Mouse (Mus musculus) adrenal gland, adult (tissue): ENCODE measurements at regions not wholly inside any gene's neighbourhood (a gene's known extent, or its start where the extent isn't known, plus 50 kb on each side); places are given as distances from the start of the nearest gene placed in this dataset.

Source experiments
- DNase-seq, 2 experiments: peaks; one replicate each; pipeline ENCODE4 v3.0.0; 2022 to 2023; ENCODE audit warnings: low spot score in 1 of 2; ENCODE audit not compliant: inconsistent age in 2 of 2

DNA sequence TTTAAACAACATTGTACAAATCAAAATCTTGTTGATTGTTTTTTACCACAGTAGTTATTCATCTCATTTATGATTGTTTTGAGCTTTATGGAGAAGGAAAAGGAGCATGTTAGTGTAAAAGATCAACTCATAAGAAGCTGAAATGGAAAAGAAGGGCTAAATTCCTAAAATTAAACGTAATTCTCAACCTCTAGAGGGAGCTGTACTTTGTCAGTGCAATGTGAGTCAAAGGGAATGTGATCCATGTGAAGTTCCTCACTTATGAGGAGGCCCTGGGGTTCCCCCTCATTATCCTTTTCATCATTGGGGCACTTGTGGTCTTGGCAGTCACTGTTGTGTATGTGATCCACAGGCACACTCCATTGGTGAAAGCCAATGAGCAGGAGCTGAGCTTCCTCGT, 54.0 kb upstream of the Vmn2r7 start:
- DNase-seq = no peak

DNA sequence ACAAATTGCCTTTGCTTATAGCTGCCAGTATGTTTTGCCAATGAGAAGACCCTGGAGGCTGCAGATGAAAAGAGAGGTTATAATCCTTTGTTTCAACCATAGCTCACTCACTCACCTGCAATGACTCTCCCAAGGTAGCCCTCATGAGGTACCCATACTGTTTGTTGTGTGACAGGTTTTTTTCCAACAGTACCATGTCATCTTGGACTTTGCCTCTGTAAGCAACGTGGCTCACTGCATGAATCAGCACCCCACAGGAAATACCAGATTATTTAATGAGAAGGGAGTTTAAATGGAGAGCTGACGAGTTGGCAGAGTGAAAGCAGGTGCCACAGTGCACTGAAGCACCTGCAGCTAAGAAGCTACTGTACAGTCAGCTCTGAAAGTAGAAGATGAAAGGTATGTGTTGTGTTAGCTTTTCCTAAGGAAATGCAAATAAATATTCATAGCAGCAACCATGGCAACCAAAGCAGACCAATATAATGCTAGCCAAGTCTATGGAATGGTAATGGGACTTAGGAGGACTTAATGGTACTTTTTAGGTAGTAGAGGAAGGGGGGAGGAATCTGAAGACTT, 56.8 kb upstream of the Vmn2r7 start:
- DNase-seq = no peak

DNA sequence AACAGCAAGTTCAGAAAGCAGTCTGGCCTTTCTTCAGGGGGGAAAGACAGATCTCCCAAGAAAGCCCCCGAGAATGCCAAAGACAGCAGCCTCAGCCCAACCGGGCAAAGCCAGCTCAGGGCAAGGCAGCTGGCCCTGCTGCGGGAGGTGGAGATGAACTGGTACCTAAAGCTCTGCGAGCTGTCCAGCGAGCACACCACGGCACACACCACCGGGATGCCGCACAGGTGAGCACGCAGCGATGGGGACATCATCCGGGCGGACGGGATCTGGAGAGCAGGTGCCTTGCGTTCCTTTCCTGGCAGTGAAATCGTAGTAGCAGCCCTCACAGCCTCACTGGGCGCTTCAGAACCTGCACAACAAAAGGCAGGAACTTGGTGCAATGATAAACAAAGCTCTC, 104.7 kb upstream of the Vmn2r7 start:
- DNase-seq = no peak

DNA sequence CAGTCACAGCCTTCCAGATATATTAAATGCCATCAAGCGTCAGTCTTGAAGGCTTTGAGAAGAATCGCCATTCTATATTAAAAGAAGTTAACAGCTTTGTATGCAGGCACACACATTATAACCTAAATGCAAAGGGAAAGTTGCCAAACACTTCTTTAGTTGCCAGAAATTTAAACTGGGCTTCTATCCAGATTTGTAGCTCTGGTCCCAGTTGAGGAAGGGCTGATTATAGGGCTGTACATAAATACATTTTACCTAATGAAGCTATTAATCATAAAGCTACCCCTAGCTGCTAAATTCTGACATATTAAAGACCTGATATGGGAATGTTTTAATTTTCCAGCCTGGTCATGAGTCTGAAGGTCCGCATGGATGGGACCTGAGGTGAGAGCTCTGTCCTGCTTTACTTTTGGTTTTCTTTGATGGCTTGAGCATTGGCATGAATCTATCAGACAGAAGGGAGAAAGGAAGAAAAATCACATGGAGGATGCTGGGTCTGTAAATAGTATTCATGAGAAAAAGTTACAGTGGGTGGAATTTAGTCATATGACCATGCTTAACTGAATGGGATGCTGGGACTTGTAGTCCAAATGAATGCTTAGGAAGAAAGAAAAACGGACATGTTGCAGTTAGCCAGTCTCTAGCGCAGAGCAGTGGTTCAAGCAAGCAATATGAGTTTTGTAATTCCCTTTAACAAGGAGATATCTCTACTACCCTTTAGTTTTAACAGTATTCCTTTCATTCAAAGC, 120.3 kb upstream of the Vmn2r7 start:
- no peak for DNase-seq

DNA sequence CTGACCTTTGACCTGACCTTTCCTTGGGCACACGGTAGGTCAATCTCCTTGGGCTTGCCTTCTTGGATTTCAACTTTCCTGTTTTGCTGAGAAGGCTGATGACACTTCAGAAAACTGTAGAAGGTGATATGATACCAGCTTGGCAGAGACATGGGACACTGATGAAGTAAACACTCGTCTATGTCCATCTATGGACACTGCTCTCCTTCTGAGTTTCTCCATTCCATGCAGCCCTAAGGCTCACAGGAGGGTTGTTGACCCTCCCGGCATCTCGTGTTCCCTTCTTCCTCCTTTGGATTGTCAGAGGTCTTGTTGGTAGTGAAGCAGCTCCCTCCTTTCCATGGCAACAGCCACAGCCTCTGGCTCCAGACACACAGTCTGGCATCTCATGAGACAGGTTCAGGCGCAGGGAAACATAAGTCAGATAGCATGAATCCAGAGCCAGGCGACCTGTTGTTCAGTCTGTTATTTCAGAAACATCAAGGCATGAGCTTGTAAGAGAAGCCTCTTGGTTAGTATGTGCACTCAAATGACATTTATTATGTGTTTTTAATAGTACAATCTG, 120.9 kb upstream of the Vmn2r7 start:
- no peak for DNase-seq

DNA sequence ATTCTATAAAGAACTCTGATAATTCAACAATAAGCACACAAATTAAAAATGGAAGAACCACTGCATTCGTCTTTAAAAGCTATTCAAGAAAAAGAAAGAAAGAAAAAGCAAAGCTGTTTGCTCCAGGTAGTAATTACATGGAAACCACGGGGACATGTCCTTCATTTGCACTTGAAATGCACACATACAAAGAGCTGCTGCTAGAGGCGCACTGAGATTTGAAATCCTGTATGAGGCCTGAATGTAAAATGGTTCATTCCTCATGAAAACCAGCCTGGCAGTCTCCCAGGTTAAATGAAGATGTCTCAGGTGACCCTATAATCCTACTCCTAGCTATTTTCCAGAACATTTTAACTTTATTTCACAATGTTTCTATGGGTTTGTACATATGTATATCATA, 123.7 kb upstream of the Vmn2r7 start:
- DNase-seq = peak in 1 of 2 experiments; percentile 2

DNA sequence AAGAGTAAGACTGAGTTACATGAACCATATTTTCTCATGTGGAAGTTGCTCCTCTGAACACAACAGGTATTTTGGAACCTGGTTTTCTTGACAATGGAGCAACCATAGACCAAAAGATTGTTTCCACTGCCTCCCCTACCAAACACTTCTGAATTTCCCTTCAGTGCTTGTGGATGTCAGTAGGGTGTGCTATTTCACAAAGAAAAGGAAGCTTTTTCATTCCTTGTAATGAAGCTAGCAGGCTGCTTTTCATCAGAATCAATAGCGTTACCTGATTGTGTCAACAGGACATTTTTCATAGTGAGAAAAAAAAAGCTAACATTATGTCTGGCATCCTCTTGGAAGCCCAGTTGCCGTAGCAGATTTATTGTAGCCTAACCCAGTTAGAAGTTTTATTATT, 124.8 kb upstream of the Kcnab1 start:
- DNase-seq = no peak

DNA sequence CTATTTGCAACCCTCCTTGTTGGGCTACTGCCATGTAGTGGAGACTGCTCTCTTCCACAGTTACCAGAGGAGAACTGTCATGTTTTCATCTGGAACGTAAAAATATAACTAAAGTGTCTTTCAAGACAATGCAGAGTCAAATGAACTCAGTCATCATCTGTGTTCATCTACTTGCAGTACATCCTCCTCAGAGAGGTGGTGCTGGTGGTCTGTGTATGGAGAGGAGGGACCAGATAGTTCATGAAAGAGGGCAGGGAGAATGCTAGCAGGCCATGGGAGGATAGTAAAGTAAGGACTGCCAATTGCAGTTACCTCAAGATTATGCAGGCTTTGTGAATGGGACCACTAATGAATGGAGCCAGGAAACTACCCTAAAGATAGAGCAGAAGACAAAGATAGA, 121.5 kb upstream of the Kcnab1 start:
- DNase-seq = peak in 1 of 2 experiments; percentile 18

DNA sequence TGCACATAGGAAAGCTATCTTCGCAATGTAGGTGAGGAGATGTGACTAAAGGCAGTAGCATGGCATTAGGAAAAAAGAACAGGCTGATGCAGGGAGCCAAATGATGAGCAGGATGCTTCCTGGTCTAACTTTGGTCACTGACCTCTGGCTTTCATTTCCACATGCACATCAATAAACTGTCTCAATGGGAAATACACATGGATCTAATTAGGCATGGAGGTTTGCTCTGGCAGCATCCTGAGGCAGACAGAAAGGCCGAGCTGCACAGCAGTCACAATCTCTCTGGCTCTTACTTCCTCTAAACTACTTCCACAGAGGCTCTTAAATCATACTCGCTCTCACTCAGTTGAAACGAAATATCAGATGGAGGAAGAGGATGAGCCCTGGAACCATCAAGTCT, 112.7 kb upstream of the Kcnab1 start:
- DNase-seq = peak in 1 of 2 experiments; percentile 11

DNA sequence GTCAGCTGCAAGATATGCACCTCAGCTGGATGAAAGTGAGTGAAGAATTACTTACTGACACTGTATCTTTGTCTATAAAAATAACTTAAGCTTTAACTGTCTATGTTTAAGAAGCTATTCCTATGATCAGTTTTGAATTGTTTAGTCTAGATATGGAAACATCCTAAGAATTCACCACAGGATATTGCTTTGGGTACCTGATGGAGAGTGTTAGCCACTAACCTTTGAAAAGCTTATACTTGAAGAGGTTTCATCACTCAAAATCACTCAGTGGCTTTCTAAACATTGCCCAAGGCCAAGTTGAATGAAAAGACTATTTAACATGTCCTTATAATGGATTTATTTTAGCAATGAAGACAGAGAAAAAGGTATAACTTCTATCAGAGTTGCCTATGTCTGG, 111.6 kb upstream of the Kcnab1 start:
- no peak for DNase-seq

DNA sequence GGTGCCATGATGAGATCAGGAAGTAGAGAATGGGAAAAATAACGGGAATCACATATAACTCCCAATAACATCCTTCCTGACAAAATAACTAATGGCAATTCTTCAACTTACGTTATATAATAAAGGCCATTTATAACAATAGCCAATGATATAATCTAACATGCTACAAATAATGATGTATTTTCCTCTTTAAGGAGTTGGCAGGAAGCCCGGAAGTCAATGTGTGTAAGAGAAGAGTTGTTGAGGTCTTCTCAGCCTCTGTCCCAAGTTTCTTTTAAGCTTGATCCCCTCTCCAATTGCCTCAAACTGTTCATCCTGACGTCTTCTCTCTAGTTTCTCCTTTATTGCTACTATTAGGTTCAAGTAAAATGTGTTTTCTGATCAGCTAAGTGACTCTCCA, 108.1 kb upstream of the Kcnab1 start:
- no peak for DNase-seq

DNA sequence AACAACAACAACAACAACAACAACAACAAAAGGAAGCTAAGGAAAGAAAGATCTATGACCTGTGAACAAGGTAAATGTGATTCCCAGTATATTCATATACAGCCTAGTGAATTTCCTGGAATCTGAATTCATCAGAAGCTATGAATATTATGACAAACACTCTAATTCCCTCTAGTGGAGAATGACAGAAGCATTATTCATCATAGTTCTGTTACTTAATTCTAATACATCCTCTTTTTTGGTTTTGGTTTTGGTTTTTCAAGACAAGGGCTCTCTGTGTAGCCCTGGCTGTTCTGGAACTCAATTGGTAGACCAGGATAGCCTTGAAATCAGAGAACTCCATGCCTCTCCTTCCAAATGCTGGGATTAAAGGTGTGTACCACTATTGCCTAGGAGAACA, 106.6 kb upstream of the Kcnab1 start:
- DNase-seq = peak in 1 of 2 experiments; percentile 8

DNA sequence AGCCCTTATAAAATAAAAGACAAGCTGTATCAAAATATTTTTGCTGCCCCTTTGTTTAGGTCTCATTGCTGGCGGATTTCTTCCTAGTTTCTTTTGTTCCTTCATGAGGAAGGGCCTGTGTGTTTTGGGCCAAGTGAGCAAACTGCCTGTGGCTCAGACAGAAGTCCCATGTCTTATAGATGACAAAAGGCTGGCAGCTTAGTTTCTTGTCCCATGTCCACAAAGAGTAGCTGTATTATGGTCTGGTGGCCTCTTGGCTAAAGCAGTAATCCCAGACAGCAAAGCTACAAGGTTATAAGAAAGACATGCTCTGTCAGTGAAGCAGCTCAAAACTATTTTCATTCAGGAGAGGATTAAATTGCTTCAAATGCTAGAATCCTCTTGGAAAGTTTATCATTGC, 103.1 kb upstream of the Kcnab1 start:
- DNase-seq = no peak

DNA sequence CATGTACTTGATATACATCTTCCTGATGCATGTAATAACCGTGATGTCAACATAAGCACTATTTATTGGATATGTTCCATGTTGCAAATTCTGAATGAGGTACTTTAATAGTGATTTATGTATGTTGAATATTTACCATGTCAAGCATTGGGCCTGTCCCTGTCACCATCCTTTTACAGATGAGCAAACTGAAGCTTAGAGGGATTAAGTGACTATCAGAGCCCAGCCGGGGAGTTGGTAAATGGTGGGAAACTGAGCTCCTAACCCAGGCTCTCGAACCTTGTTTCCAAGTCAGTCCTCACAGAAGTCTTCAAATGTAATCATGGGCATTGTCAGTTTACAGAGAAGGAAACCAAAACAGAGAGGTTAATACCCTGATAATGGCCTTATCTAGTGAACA, 102.6 kb upstream of the Kcnab1 start:
- no peak for DNase-seq

DNA sequence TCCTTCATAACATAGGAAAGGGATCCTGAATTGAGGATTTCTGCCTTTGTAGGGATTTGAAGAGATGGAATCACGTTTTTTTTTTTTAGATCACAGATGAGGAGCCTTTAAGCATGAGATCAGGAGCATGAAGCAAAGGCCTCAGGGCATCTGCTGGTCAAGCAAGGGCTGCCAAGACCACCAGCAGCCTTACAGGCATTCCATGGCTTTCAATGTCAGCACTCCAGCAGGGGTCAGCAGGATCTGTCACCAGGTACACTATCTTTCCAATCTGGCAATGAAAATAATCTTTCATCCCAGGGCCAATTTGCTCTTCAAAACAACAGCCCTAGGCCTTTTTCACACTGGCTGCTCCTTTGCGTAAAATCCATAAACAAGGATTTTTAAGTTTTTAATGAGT, 85.3 kb upstream of the Kcnab1 start:
- DNase-seq = peak in 1 of 2 experiments; percentile 8

DNA sequence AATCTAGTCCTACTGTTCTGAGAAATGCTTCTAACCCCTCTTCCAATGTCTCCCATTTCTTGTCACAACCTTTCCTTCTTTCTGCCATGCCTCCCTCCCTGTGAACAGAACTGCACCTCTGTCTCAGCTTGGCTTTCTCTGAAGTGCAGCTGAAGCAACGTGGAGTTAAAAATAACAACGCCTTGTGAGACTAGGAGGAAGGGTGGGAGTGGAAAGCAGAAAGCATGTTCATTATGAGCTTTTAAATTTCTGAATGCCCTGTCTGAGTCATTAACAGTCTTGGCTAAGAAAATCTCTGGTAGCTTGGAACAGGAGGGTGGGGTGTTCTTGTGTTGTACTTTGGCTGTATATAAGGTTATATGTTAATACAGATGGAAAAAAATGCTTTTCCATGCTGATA, 71.6 kb upstream of the Kcnab1 start:
- DNase-seq = no peak

DNA sequence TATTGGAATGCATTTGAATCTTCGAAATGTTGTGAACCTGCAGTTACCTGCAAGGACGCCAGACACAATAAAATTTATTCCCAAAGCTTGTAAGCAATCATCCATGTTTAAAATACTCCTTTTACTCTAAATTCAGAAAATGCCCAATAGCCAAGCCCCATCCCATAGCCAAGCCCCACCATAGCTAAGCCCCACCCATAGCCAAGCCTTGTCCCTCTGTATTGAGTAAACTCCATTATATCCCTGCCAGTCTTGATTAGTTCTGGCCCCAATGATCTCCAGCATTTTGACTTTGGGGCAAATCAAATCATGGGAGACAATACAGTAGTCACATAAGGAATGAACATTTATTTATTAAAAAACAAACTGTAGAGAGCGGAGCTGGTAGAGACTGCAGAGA, 61.3 kb upstream of the Kcnab1 start:
- DNase-seq = no peak

DNA sequence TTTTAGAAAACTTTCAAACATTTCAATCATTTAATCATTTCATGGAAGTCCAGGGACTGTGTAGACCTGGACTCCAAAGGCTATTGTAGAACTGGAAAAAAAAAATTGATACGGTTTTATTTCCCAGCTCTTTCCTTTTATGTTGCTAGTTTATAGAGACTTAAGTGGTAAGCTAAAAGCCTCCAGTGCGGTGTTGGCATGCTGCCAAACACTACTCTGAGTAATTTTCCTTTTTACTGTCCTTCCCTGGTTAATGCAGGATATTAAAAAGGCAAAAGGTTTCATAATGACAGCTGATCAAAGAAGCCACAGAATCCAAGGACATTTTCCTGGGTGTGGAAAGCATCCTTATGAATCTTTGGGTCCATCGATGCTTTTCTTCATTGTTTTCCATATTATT, 53.8 kb upstream of the Kcnab1 start:
- peak in 1 of 2 experiments; percentile 64 for DNase-seq
